Mouse (Mus musculus): ENCODE results near the gene Ghrhr. TPM values are rescaled to one million over a fixed set of nuclear protein-coding genes. Genes with fewer than 3 reads are reported as not detected.

Ghrhr gene
- polyA plus RNA-seq, 1 experiment = not detected

GRCm38 (mm10) chr6:55392453-55392852, 16.4 kb downstream of the Ghrhr start:
- TF ChIP-seq POLR2A (IDR thresholded peaks at IDR 0.05; ENCODE audit: borderline replicate concordance, control insufficient read depth, low read depth, low read length) (no peak), CTCF (IDR thresholded peaks at IDR 0.05; ENCODE audit: control insufficient read depth, insufficient read depth, low read length) (peak; percentile 55)
- H3K4me3 ChIP-seq (replicated peaks; ENCODE audit: control insufficient read depth, low read depth, low read length) = no peak overlapping the region
- WGBS = 18% methylated on average over 4 of the region's 4 CpGs
- H3K27ac ChIP-seq (ENCODE audit: control insufficient read depth, insufficient read depth, low read depth, low read length, poor library complexity) = no peak overlapping the region
- H3K4me1 ChIP-seq (ENCODE audit: control insufficient read depth, insufficient read depth, low read length) = no peaks in the 10 kb centered on the region

DNA sequence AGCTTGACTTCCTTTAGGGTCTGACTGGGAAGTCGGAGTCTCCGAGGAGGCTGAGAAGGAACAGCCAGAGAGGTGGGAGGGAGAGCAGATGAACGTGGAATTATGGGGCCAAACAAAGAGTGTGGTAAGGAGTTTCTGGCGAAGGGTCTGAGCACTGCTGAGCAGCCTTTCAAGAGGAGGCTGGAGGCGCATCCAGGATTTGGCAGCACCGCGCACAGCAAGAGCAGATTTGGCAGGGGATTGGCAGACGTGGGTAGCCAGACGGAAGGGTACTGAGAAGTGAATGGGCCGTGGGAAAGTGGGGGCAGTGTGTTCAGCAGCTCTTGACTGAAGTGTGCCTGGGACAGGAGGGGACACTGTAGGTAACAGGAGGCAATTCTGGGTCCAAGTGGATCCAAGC, 18.8 kb downstream of the Ghrhr start:
- TF ChIP-seq CTCF (IDR thresholded peaks at IDR 0.05; ENCODE audit: control insufficient read depth, insufficient read depth, low read length) = no peak
- no peak for TF ChIP-seq POLR2A (IDR thresholded peaks at IDR 0.05; ENCODE audit: borderline replicate concordance, control insufficient read depth, low read depth, low read length)
- Histone ChIP-seq H3K4me1 (ENCODE audit: control insufficient read depth, insufficient read depth, low read length) (no peaks in the 10 kb centered on the region), H3K27ac (ENCODE audit: control insufficient read depth, insufficient read depth, low read depth, low read length, poor library complexity) (no peak overlapping the region), H3K4me3 (replicated peaks; ENCODE audit: control insufficient read depth, low read depth, low read length) (no peak overlapping the region)
- WGBS = 75% methylated on average over 10 of the region's 10 CpGs

- WGBS = 56% methylated on average over 3 of the region's 3 CpGs
- Histone ChIP-seq H3K27ac (ENCODE audit: control insufficient read depth, insufficient read depth, low read depth, low read length, poor library complexity) (no peak overlapping the region), H3K4me3 (replicated peaks; ENCODE audit: control insufficient read depth, low read depth, low read length) (no peak overlapping the region), H3K4me1 (ENCODE audit: control insufficient read depth, insufficient read depth, low read length) (no peaks in the 10 kb centered on the region)
- TF ChIP-seq CTCF (IDR thresholded peaks at IDR 0.05; ENCODE audit: control insufficient read depth, insufficient read depth, low read length) (no peak), POLR2A (IDR thresholded peaks at IDR 0.05; ENCODE audit: borderline replicate concordance, control insufficient read depth, low read depth, low read length) (no peak)
Observed at GRCm38 (mm10) chr6:55396176-55396575, 20.1 kb downstream of the Ghrhr start.

DNA sequence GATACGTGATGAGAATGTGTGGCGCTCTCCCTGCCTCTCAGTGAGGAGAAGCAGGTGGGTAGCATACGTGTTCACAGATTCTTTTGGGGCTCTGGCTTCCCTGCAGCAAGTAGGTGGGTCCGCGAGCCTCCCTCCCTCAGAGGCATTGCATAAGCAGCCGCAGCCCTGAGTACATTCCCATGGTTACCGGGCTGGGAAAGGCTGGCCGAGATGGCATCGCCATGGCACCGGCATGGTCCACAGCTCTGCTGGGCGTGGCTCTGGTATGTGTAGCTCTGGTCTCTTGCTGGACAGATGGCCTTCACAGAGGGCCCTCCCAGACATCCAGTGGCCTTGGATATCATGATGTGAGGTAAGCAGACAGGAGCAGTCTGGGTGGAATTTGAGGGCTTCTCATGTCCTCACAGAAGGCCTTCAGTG, 20.5 kb downstream of the Ghrhr start:
- Histone ChIP-seq H3K4me1 (ENCODE audit: control insufficient read depth, insufficient read depth, low read length) (no peaks in the 10 kb centered on the region), H3K4me3 (replicated peaks; ENCODE audit: control insufficient read depth, low read depth, low read length) (no peak overlapping the region), H3K27ac (ENCODE audit: control insufficient read depth, insufficient read depth, low read depth, low read length, poor library complexity) (no peak overlapping the region)
- TF ChIP-seq POLR2A (IDR thresholded peaks at IDR 0.05; ENCODE audit: borderline replicate concordance, control insufficient read depth, low read depth, low read length) (no peak), CTCF (IDR thresholded peaks at IDR 0.05; ENCODE audit: control insufficient read depth, insufficient read depth, low read length) (no peak)
- WGBS = 70% methylated on average over 11 of the region's 11 CpGs

DNA sequence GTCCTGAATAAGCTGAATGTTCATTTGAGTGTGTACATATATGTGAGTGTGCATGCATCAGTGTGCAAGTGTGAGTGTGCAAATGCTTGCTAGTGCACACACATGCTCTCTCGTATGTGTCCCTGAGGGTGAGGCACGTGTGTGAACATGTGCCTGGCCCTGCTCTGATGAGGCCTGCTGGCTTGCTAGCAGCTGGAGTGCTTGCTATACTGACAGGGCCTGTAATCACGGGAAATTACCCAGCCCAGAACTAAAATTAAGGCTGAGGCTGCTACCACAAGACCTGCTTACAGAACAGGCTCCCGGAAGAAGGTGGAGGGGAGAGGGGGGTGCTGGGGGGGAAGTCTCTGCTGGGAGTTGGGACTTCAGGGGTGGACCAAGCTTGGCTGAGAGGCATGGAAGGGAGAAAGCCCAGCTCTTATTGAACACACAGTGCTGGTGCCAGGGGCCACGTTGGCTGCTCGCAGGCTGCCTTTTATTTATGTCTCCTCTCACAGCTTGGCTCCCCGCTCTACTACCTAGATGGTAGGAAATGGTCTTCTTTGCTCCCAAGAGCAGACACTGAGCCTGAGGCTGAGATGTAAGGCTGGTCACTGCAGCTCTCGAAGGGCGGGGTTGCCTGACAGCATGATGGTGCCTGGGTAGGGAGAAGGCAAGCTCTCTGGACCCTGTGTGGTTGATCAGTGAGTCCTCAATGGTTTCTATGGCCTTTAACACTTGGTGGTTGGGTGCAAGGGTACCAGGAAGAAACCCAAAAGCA, 23.0 kb downstream of the Ghrhr start:
- WGBS = 78% methylated on average over 9 of the region's 9 CpGs
- H3K27ac ChIP-seq (ENCODE audit: control insufficient read depth, insufficient read depth, low read depth, low read length, poor library complexity) = no peak overlapping the region
- no peak overlapping the region for H3K4me3 ChIP-seq (replicated peaks; ENCODE audit: control insufficient read depth, low read depth, low read length)
- no peaks in the 10 kb centered on the region for H3K4me1 ChIP-seq (ENCODE audit: control insufficient read depth, insufficient read depth, low read length)
- no peak for TF ChIP-seq CTCF (IDR thresholded peaks at IDR 0.05; ENCODE audit: control insufficient read depth, insufficient read depth, low read length)
- no peak for TF ChIP-seq POLR2A (IDR thresholded peaks at IDR 0.05; ENCODE audit: borderline replicate concordance, control insufficient read depth, low read depth, low read length)

- Histone ChIP-seq H3K27ac (ENCODE audit: control insufficient read depth, insufficient read depth, low read depth, low read length, poor library complexity) (no peak overlapping the region), H3K4me1 (ENCODE audit: control insufficient read depth, insufficient read depth, low read length) (no peaks in the 10 kb centered on the region), H3K4me3 (replicated peaks; ENCODE audit: control insufficient read depth, low read depth, low read length) (no peak overlapping the region)
- TF ChIP-seq POLR2A (IDR thresholded peaks at IDR 0.05; ENCODE audit: borderline replicate concordance, control insufficient read depth, low read depth, low read length) (no peak), CTCF (IDR thresholded peaks at IDR 0.05; ENCODE audit: control insufficient read depth, insufficient read depth, low read length) (no peak)
- 44% methylated on average over 5 of the region's 5 CpGs for WGBS
Observed at GRCm38 (mm10) chr6:55399910-55400309, 23.8 kb downstream of the Ghrhr start.

- Histone ChIP-seq H3K4me3 (replicated peaks; ENCODE audit: control insufficient read depth, low read depth, low read length) (no peak overlapping the region), H3K27ac (ENCODE audit: control insufficient read depth, insufficient read depth, low read depth, low read length, poor library complexity) (no peak overlapping the region), H3K4me1 (ENCODE audit: control insufficient read depth, insufficient read depth, low read length) (no peaks in the 10 kb centered on the region)
- WGBS = 51% methylated on average over 9 of the region's 9 CpGs
- TF ChIP-seq POLR2A (IDR thresholded peaks at IDR 0.05; ENCODE audit: borderline replicate concordance, control insufficient read depth, low read depth, low read length) = no peak
- no peak for TF ChIP-seq CTCF (IDR thresholded peaks at IDR 0.05; ENCODE audit: control insufficient read depth, insufficient read depth, low read length)
Observed at GRCm38 (mm10) chr6:55402041-55402776, 26.1 kb downstream of the Ghrhr start.

Data from bone marrow, adult 2 months (tissue).